Mouse (Mus musculus): Measurements from ENCODE around the gene Zfyve19. TPM values are rescaled to one million over a fixed set of nuclear protein-coding genes. Genes with fewer than 3 reads are reported as not detected.
A peak's percentile ranks its signal among the peaks of the same experiment; 100 is the strongest.

Gene Zfyve19
- polyA plus RNA-seq, 1 experiment from 2014 or later = 51.6 TPM

GRCm38 (mm10) chr2:119260518-119260917 lies 52.1 kb downstream of the Zfyve19 start:
- Histone ChIP-seq H3K4me2 (ENCODE audit: low read depth, low read length) (no peak overlapping the region), H3K9me3 (replicated peaks; ENCODE audit: control insufficient read depth, low read length) (no peaks in the 10 kb centered on the region), H3K4me3 (replicated peaks; ENCODE audit: low read length) (no peak overlapping the region), H3K4me1 (ENCODE audit: control insufficient read depth, insufficient read depth, low read length) (0 out of 2 replicates have a peak, but pooled peaks cover 2% of the 10 kb centered on the region), H3K36me3 (ENCODE audit: control insufficient read depth, insufficient read depth, low read length) (no peaks in the 10 kb centered on the region), H3K9ac (ENCODE audit: low read length) (no peak overlapping the region), H3K27me3 (ENCODE audit: control insufficient read depth, insufficient read depth, low read length) (no peaks in the 10 kb centered on the region), H3K27ac (ENCODE audit: low read length) (no peak overlapping the region)
- no peak for ATAC-seq (ENCODE audit: insufficient read depth, low FRiP score)
- WGBS = 54% methylated on average over 1 of the region's 1 CpGs

DNA sequence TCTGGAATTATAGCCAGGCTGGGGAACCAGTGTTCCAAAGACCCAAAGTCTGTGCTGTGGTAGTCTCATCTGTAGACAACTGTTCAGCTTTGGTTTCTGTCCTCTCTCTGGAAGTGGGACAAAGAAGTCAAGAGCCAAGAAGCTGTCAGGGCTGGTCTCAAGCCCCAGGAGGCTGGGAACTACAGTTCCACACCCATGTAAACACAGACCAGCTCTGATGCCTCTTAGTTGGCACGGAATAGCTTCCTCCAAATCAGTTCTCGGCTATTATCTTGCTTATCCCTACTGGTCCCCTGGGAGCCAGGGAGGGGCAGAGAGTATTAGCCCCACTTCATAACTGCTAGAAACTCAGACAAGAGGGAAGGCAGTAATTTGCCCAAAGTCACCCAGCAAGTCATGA lies 52.9 kb downstream of the Zfyve19 start:
- H3K4me1 ChIP-seq (ENCODE audit: control insufficient read depth, insufficient read depth, low read length) = 0 out of 2 replicates have a peak, but pooled peaks cover 2% of the 10 kb centered on the region
- H3K9ac ChIP-seq (ENCODE audit: low read length) = no peak overlapping the region
- no peaks in the 10 kb centered on the region for H3K36me3 ChIP-seq (ENCODE audit: control insufficient read depth, insufficient read depth, low read length)
- no peak overlapping the region for H3K4me3 ChIP-seq (replicated peaks; ENCODE audit: low read length)
- 37% methylated on average over 2 of the region's 2 CpGs for WGBS
- H3K4me2 ChIP-seq (ENCODE audit: low read depth, low read length) = no peak overlapping the region
- 0 out of 2 replicates have a peak overlapping the region, but pooled peaks have one; percentile 15 for H3K27ac ChIP-seq (ENCODE audit: low read length)
- no peaks in the 10 kb centered on the region for H3K27me3 ChIP-seq (ENCODE audit: control insufficient read depth, insufficient read depth, low read length)
- no peaks in the 10 kb centered on the region for H3K9me3 ChIP-seq (replicated peaks; ENCODE audit: control insufficient read depth, low read length)
- ATAC-seq (ENCODE audit: insufficient read depth, low FRiP score) = no peak

- no peaks in the 10 kb centered on the region for H3K36me3 ChIP-seq (ENCODE audit: control insufficient read depth, insufficient read depth, low read length)
- 0 out of 2 replicates have a peak, but pooled peaks cover 2% of the 10 kb centered on the region for H3K4me1 ChIP-seq (ENCODE audit: control insufficient read depth, insufficient read depth, low read length)
- 22% methylated on average over 8 of the region's 8 CpGs for WGBS
- peak overlapping the region; percentile 46; the same call in 1 of the 2 replicates for H3K27ac ChIP-seq (ENCODE audit: low read length)
- no peaks in the 10 kb centered on the region for H3K9me3 ChIP-seq (replicated peaks; ENCODE audit: control insufficient read depth, low read length)
- H3K4me2 ChIP-seq (ENCODE audit: low read depth, low read length) = peak overlapping the region; percentile 10
- peak; percentile 88 for ATAC-seq (ENCODE audit: insufficient read depth, low FRiP score)
- H3K9ac ChIP-seq (ENCODE audit: low read length) = no peak overlapping the region
- H3K4me3 ChIP-seq (replicated peaks; ENCODE audit: low read length) = no peak overlapping the region
- H3K27me3 ChIP-seq (ENCODE audit: control insufficient read depth, insufficient read depth, low read length) = no peaks in the 10 kb centered on the region
These were observed 54.6 kb downstream of the Zfyve19 start for GRCm38 (mm10) chr2:119262978-119263377.

DNA sequence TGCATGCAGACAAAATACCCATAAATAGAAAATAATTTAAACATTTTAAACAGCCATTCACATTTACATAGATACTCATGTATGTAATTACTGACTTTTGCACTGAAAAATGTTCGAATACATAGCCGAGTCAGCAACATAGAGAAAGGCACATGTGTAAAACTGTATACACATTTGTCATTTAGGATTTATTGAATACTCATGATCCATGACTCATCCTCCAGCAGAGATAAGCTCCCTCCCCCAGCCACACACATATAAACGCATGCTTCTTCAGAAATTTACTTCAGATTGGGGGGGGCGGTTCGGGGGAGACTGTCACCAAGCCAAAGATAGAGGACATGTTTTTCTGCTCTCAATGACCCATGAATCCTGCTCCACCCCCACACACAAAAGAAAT lies 55.4 kb downstream of the Zfyve19 start:
- no peaks in the 10 kb centered on the region for H3K27me3 ChIP-seq (ENCODE audit: control insufficient read depth, insufficient read depth, low read length)
- 0 out of 2 replicates have a peak, but pooled peaks cover 2% of the 10 kb centered on the region for H3K4me1 ChIP-seq (ENCODE audit: control insufficient read depth, insufficient read depth, low read length)
- no peaks in the 10 kb centered on the region for H3K36me3 ChIP-seq (ENCODE audit: control insufficient read depth, insufficient read depth, low read length)
- H3K9ac ChIP-seq (ENCODE audit: low read length) = no peak overlapping the region
- H3K27ac ChIP-seq (ENCODE audit: low read length) = peak overlapping the region; percentile 46; the same call in 1 of the 2 replicates
- 64% methylated on average over 5 of the region's 5 CpGs for WGBS
- ATAC-seq (ENCODE audit: insufficient read depth, low FRiP score) = no peak
- no peaks in the 10 kb centered on the region for H3K9me3 ChIP-seq (replicated peaks; ENCODE audit: control insufficient read depth, low read length)
- H3K4me2 ChIP-seq (ENCODE audit: low read depth, low read length) = no peak overlapping the region
- H3K4me3 ChIP-seq (replicated peaks; ENCODE audit: low read length) = no peak overlapping the region

Other genes with a start within 250 kb of the Zfyve19 start
- 23.8 and 24.0 TPM in 2 replicates for gene Ccdc32, start 179.2 kb upstream of the Zfyve19 start, polyA plus RNA-seq (2015; fragmentation: Nextera tagmentation; extraction: Ambion mirVana)
- 3.0 and 3.3 TPM in 2 replicates for gene Rpusd2, start 173.8 kb upstream of the Zfyve19 start, polyA plus RNA-seq (2015; fragmentation: Nextera tagmentation; extraction: Ambion mirVana)
- 39.3 and 44.8 TPM in 2 replicates for gene Knl1, start 161.5 kb upstream of the Zfyve19 start, polyA plus RNA-seq (2015; fragmentation: Nextera tagmentation; extraction: Ambion mirVana)
- gene Rad51, start 95.8 kb upstream of the Zfyve19 start, polyA plus RNA-seq (2015; fragmentation: Nextera tagmentation; extraction: Ambion mirVana) = 33.1 and 36.6 TPM in 2 replicates
- gene Rmdn3, start 51.6 kb upstream of the Zfyve19 start, polyA plus RNA-seq (2015; fragmentation: Nextera tagmentation; extraction: Ambion mirVana) = 42.9 and 45.2 TPM in 2 replicates
- 5.9 and 9.9 TPM in 2 replicates for gene Gchfr, start 40.8 kb upstream of the Zfyve19 start, polyA plus RNA-seq (2015; fragmentation: Nextera tagmentation; extraction: Ambion mirVana)
- gene Gm14137, start 34.1 kb upstream of the Zfyve19 start, polyA plus RNA-seq (2015; fragmentation: Nextera tagmentation; extraction: Ambion mirVana) = 3.6 and 5.9 TPM in 2 replicates
- gene Dnajc17, start 178 bp downstream of the Zfyve19 start, polyA plus RNA-seq (2015; fragmentation: Nextera tagmentation; extraction: Ambion mirVana) = 13.8 and 16.7 TPM in 2 replicates
- 3.4 TPM in 2 replicates for gene Ppp1r14d, start 21.3 kb downstream of the Zfyve19 start, polyA plus RNA-seq (2015; fragmentation: Nextera tagmentation; extraction: Ambion mirVana)
- gene Spint1, start 28.7 kb downstream of the Zfyve19 start, polyA plus RNA-seq (2015; fragmentation: Nextera tagmentation; extraction: Ambion mirVana) = 78.6 and 95.9 TPM in 2 replicates
- 30.2 and 34.5 TPM in 2 replicates for gene Rhov, start 62.7 kb downstream of the Zfyve19 start, polyA plus RNA-seq (2015; fragmentation: Nextera tagmentation; extraction: Ambion mirVana)
- gene Vps18, start 80.1 kb downstream of the Zfyve19 start, polyA plus RNA-seq (2015; fragmentation: Nextera tagmentation; extraction: Ambion mirVana) = 17.5 and 19.8 TPM in 2 replicates
- gene Dll4, start 117.2 kb downstream of the Zfyve19 start, polyA plus RNA-seq (2015; fragmentation: Nextera tagmentation; extraction: Ambion mirVana) = 6.8 and 8.2 TPM in 2 replicates
- gene Chac1, start 142.6 kb downstream of the Zfyve19 start, polyA plus RNA-seq (2015; fragmentation: Nextera tagmentation; extraction: Ambion mirVana) = 1.5 and 2.4 TPM in 2 replicates

Data from stomach, embryonic 16.5 days (tissue).